Mouse (Mus musculus) brown adipose tissue, adult 24 weeks (tissue): ENCODE measurements around the gene Lrp2. TPM values are rescaled to one million over a fixed set of nuclear protein-coding genes. Genes with fewer than 3 reads are reported as not detected.
A peak's percentile ranks its signal among the peaks of the same experiment; 100 is the strongest.

Source experiments
- H3K27ac ChIP-seq: fragments of 200-500 bp; replicated peaks from 2 replicates; pipeline ENCODE4 v1.5.1; 2012; ENCODE audit warnings: low read depth, mild to moderate bottlenecking, low read length
- H3K4me1 ChIP-seq: fragments of 200-500 bp; 2 replicates; pipeline ENCODE4 v1.6.1; 2012; ENCODE audit warnings: low read length, mixed read lengths; ENCODE audit not compliant: control insufficient read depth, insufficient read depth, insufficient read length
- H3K4me3 ChIP-seq: fragments of 200-500 bp; 2 replicates; pipeline ENCODE4 v1.5.1; 2012; ENCODE audit warnings: low read depth, mild to moderate bottlenecking, low read length, moderate library complexity; ENCODE audit not compliant: insufficient read depth
- polyA plus RNA-seq: library from polyadenylated mRNA; stranded (reverse); fragments of >200 nt; gene quantifications from 2 replicates; pipeline ENCODE4 v1.2.4, GENCODE M21; 2012; ENCODE audit not compliant: missing spikeins, insufficient read depth, insufficient read length

Lrp2 gene
- polyA plus RNA-seq, 1 experiment, result not detected

GRCm38 (mm10) chr2:69424829-69425228, 161.0 kb downstream of the Lrp2 start:
- Histone ChIP-seq H3K27ac (no peak overlapping the region), H3K4me1 (no peaks in the 10 kb centered on the region), H3K4me3 (no peak overlapping the region)

GRCm38 (mm10) chr2:69418294-69418881, 167.5 kb downstream of the Lrp2 start:
- Histone ChIP-seq H3K4me3 (no peak overlapping the region), H3K27ac (no peak overlapping the region), H3K4me1 (no peaks in the 10 kb centered on the region)

GRCm38 (mm10) chr2:69415070-69415469, 170.8 kb downstream of the Lrp2 start:
- Histone ChIP-seq H3K4me3 (no peak overlapping the region), H3K27ac (no peak overlapping the region)

GRCm38 (mm10) chr2:69414539-69414938, 171.3 kb downstream of the Lrp2 start:
- no peak overlapping the region for H3K27ac ChIP-seq
- H3K4me1 ChIP-seq, result no peaks in the 10 kb centered on the region
- no peak overlapping the region for H3K4me3 ChIP-seq

More at GRCm38 (mm10) chr2:69415070-69415469, 170.8 kb downstream of the Lrp2 start:
- H3K4me1 ChIP-seq, result no peaks in the 10 kb centered on the region

GRCm38 (mm10) chr2:69405692-69406091, 180.2 kb downstream of the Lrp2 start:
- Histone ChIP-seq H3K27ac (no peak overlapping the region), H3K4me1 (no peaks in the 10 kb centered on the region), H3K4me3 (no peak overlapping the region)

GRCm38 (mm10) chr2:69402309-69402708, 183.6 kb downstream of the Lrp2 start:
- H3K4me1 ChIP-seq, result no peaks in the 10 kb centered on the region
- H3K4me3 ChIP-seq, result no peak overlapping the region
- H3K27ac ChIP-seq, result no peak overlapping the region

GRCm38 (mm10) chr2:69401891-69402290, 184.0 kb downstream of the Lrp2 start:
- no peak overlapping the region for H3K4me3 ChIP-seq
- H3K27ac ChIP-seq, result no peak overlapping the region
- H3K4me1 ChIP-seq, result no peaks in the 10 kb centered on the region

- H3K4me3 ChIP-seq, result no peak overlapping the region
- H3K27ac ChIP-seq, result no peak overlapping the region
- H3K4me1 ChIP-seq, result no peaks in the 10 kb centered on the region
Observed at GRCm38 (mm10) chr2:69400866-69401604, 184.8 kb downstream of the Lrp2 start.

GRCm38 (mm10) chr2:69396760-69397435, 189.0 kb downstream of the Lrp2 start:
- Histone ChIP-seq H3K4me3 (no peak overlapping the region), H3K27ac (no peak overlapping the region)

GRCm38 (mm10) chr2:69395597-69396248, 190.1 kb downstream of the Lrp2 start:
- H3K27ac ChIP-seq, result no peak overlapping the region
- no peak overlapping the region for H3K4me3 ChIP-seq
- H3K4me1 ChIP-seq, result peaks cover 7% of the 10 kb centered on the region; the same call in 1 of the 2 replicates

More at GRCm38 (mm10) chr2:69396760-69397435, 189.0 kb downstream of the Lrp2 start:
- H3K4me1 ChIP-seq, result peaks cover 6% of the 10 kb centered on the region; the same call in 1 of the 2 replicates

- H3K27ac ChIP-seq, result no peak overlapping the region
- H3K4me3 ChIP-seq, result no peak overlapping the region
Observed at GRCm38 (mm10) chr2:69393947-69394346, 191.9 kb downstream of the Lrp2 start.

GRCm38 (mm10) chr2:69386118-69386871, 199.6 kb downstream of the Lrp2 start:
- H3K4me1 ChIP-seq, result no peaks in the 10 kb centered on the region
- H3K27ac ChIP-seq, result no peak overlapping the region
- H3K4me3 ChIP-seq, result no peak overlapping the region

More at GRCm38 (mm10) chr2:69393947-69394346, 191.9 kb downstream of the Lrp2 start:
- H3K4me1 ChIP-seq, result peaks cover 7% of the 10 kb centered on the region; the same call in 1 of the 2 replicates

- Histone ChIP-seq H3K4me3 (no peak overlapping the region), H3K4me1 (no peaks in the 10 kb centered on the region), H3K27ac (no peak overlapping the region)
Observed at GRCm38 (mm10) chr2:69382838-69383237, 203.0 kb downstream of the Lrp2 start.

GRCm38 (mm10) chr2:69381740-69382139, 204.1 kb downstream of the Lrp2 start:
- peak overlapping the region; percentile 34; the same call in 1 of the 2 replicates for H3K27ac ChIP-seq
- H3K4me1 ChIP-seq, result no peaks in the 10 kb centered on the region

More at GRCm38 (mm10) chr2:69381740-69382139, 204.1 kb downstream of the Lrp2 start:
- H3K4me3 ChIP-seq, result no peak overlapping the region
